Mouse (Mus musculus) gastrocnemius, postnatal 10 days (tissue): Measurements from ENCODE around the gene Tenm4. TPM values are rescaled to one million over a fixed set of nuclear protein-coding genes. Genes with fewer than 3 reads are reported as not detected.

ENCODE experiments used
- DNase-seq: peaks from one replicate; pipeline ENCODE4 v3.0.0; 2021; ENCODE audit warnings: mixed read lengths
- total RNA-seq, 2 experiments: library from RNA; stranded (reverse); gene quantifications; 2 replicates each; pipeline ENCODE4 v1.2.3; 2021

The Tenm4 gene
- total RNA-seq, 2 experiments from 2014 or later, result 11.0 to 15.0 TPM

- DNase-seq, result no peak
Measured at GRCm38 (mm10) chr7:96242328-96243185, 71.5 kb downstream of the Tenm4 start.

DNA sequence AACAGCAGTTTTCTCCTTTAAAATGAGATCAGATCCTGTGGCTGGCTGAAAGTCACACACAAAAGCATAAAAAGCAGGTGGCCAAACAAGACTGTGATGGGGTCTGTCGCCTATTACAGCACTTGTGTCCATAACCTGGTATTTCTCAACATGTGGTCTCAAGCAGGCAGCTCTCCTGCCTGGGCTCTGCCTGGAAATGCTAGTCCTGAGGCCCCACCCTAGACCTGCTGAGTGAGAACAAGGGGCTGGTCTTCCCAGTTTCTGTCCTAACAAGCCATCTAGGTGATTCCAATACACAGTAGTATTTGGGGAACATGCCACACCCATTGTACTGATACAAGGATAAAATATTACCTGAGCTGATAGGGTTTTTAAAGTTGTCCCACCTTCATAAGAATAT lies 73.8 kb downstream of the Tenm4 start:
- DNase-seq, result no peak

GRCm38 (mm10) chr7:96259630-96260029 lies 88.6 kb downstream of the Tenm4 start:
- DNase-seq, result no peak

DNA sequence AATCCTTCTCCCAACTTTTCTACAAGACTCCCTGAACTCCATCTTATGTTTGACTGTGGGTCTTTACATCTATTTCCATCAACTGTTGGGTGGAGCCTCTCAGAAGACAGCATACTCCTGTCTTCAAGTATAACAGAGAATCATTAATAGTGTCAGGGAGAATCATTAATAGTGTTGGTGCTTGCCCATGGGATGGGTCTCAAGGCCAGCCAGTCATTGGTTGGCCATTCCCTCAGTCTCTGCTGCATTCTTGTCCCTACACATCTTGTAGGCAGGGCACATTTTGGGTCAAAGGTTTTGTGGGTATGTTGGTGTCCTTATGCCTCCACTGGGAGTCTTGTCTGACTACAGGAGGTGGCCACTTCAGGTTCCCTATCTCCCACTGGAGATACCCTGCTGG lies 91.1 kb downstream of the Tenm4 start:
- no peak for DNase-seq

DNA sequence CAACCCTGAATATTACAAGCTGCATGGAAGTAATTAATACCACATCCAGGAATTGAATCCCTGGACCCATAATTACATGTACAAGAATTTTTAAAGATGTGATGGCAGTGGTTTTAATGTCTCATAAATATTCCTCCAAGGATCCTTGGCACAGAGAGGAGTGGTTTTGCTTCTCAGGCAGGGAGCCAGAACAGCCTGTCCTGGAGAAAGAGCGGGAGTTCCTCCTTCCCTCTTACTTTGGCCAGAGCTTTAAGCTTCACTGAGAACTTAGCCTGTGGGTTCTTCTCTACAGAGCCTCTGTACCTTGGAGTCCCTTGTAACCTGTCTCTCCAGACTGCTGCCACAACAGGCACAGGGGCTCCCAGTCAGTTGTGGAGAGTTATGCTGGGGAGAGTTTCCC lies 94.9 kb downstream of the Tenm4 start:
- DNase-seq, result no peak

GRCm38 (mm10) chr7:96267266-96267665 lies 96.2 kb downstream of the Tenm4 start:
- DNase-seq, result no peak

DNA sequence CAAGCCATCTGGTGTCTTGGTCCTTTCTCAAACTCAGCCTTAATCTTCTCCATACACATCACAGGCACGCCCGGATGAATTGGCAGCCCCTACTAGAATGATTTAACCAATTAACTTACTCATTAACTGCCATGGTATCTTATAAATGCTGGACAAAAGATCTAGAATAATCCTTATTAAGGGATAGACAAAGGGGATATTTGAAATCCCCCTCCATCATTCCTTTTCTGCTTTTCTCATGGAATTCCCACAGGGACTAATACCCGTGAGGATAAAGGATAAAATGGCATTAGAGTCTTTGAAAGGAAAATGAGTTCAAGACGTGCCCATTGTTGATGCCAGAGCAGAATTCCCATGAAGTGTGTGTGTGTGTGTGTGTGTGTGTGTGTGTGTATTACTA lies 99.6 kb downstream of the Tenm4 start:
- DNase-seq, result no peak

DNA sequence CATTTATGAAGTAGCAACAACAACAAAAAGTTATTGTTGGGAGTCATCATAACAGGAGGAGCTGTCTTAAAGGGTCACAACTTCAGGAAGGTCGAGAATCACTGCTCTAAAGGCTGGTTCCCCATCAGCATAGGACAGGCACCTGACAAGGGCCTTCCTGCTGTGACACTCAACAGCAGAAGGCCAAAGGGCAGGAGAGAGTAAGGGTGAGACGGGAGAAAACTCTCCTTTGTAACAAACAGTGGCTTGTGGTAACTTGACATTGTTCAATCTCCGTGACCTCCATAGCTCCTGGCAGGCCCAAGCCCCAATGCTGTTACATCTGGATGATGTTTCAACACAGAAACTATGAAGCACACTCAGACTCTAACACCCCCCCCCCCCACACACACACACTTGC lies 101.0 kb downstream of the Tenm4 start:
- no peak for DNase-seq

GRCm38 (mm10) chr7:96274486-96274885 lies 103.4 kb downstream of the Tenm4 start:
- DNase-seq, result no peak

DNA sequence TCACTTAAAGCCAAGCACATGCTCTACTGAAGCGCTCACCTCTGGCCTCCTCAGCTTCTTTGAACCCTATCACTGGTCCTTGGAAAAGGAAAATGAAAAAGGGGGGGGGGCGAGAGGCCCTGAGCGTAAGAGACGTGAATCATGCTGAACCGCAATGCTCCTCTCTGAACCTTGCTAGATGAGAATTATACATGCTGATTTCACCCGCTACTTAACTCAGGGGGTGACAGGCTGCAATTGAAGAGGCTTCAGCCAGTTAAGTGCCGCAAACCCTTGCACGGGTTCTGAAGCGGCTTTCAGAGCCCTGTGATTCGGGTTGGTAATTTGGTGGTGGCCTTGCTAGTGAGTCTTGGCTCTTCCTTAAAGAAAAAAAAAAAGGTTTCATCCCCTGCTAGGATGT lies 106.5 kb downstream of the Tenm4 start:
- DNase-seq, result no peak

GRCm38 (mm10) chr7:96278378-96278777 lies 107.3 kb downstream of the Tenm4 start:
- DNase-seq, result no peak

DNA sequence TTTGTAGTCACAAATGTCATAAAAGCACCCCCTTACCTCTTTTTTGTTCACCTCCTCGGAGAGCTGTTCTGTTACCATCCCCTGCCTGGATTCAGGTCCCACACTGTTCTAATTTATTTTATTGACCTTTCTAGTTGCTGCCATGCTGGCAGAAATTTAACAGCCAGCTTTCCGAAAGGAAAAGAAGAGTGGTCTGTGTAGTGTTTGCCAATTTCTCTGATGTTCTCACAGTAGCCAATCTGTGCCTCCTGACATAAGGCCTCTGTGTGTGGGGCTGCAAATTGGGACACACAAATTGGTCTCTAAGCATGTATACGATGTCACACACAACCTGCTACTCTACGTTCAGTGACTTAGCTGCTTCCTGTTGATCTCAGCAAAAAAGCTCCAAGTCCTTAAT lies 109.7 kb downstream of the Tenm4 start:
- no peak for DNase-seq

DNA sequence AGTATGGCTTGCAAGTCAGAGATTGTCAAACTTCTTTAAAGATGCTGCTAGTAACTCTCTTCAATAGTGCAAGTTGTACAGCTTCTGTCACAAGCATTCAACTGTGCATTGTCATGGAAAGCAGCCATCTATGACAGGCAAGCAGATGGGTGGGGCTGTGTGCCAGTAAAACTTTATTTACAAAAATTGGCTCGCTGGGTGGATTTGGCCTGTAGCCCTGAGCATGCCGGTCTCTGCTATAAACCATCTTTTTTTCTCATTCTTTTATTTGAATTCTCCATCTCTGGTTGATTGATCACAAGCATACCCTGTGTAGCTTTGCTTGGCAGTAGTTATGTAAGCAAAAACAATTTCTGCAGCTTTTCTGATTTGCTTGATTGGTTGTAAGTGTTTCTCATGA lies 119.5 kb downstream of the Tenm4 start:
- DNase-seq, result no peak

DNA sequence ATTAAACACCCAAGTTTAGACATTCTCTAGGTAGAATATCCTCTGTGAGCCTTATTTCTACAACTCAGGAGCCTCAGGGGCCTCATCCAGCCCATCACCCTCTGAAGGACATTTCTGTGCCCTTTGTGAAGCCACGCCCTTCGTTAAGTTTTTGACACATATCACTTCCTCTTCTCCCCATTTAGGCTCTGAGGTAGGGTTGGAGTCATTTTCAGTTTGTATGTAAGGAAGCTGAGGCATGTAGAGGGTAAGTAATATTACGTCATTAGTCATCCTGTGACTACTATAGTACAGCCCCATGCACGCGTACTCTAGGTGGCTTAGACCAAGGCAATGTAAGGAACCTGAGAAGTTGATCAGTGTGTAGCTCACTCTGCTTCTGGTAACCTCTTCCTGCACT lies 124.9 kb downstream of the Tenm4 start:
- no peak for DNase-seq

- DNase-seq, result no peak
Measured at GRCm38 (mm10) chr7:96300826-96301397, 129.9 kb downstream of the Tenm4 start.

GRCm38 (mm10) chr7:96301813-96302212 lies 130.8 kb downstream of the Tenm4 start:
- no peak for DNase-seq

GRCm38 (mm10) chr7:96303963-96304362 lies 132.9 kb downstream of the Tenm4 start:
- DNase-seq, result no peak

- no peak for DNase-seq
Measured at GRCm38 (mm10) chr7:96305382-96305935, 134.4 kb downstream of the Tenm4 start.

DNA sequence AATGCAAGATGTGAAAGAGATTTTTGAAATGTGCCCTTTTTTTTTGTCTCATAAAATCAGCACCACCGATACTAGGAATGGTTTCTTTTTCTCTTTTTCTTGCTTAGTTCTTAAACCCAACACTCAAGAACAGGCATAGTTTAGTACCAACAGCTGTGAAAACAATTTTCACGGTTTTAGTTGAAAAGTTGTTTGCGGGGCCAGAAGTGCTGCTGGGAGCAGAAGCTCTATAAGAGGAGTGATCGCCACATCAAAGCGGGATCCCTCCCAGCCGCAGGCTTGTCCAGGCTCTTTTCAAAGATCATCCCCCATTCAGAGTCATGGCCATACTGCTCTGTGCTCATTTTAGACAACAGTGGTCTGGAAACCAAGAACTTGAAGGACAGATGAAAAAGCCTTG lies 137.1 kb downstream of the Tenm4 start:
- no peak for DNase-seq

- no peak for DNase-seq
Measured at GRCm38 (mm10) chr7:96329343-96329742, 158.3 kb downstream of the Tenm4 start.

DNA sequence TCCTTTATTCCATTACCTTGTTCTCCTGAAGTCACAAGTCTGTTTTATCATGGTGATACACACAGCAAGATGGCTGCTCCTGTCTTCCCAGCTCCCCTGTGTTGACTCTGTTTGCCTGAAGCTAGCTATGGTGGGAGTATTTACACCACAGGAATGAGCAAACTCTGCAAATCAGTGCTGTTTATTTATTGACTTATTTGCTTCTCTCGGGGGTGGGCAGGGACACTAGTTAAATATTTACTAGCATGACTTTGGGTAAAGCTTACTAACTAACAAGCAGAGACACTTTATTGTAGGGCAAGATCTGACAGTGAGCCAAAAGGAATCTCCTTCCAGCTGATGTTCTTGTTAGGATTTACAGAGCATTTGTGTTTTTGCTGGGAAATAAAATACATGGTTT lies 160.1 kb downstream of the Tenm4 start:
- DNase-seq, result no peak

GRCm38 (mm10) chr7:96334361-96334760 lies 163.3 kb downstream of the Tenm4 start:
- DNase-seq, result no peak

- no peak for DNase-seq
Measured at GRCm38 (mm10) chr7:96336376-96336775, 165.3 kb downstream of the Tenm4 start.

GRCm38 (mm10) chr7:96340826-96341225 lies 169.8 kb downstream of the Tenm4 start:
- DNase-seq, result no peak
